Mouse (Mus musculus) cortical plate, adult 2 months (tissue): ENCODE results near the gene Iqgap1. TPM values are rescaled to one million over a fixed set of nuclear protein-coding genes. Genes with fewer than 3 reads are reported as not detected.
"Not testable (repeated sequence)": the region's sequence is repeated elsewhere in the genome, so short reads cannot be mapped to it uniquely, and the experiment has no call there.

Experiments
- H3K27ac ChIP-seq: fragments of 200-500 bp; 2 replicates; pipeline ENCODE4 v1.5.1; 2012; ENCODE audit warnings: low read length, control low read depth, inconsistent platforms; ENCODE audit not compliant: insufficient read depth
- H3K4me1 ChIP-seq: fragments of 200-500 bp; 2 replicates; pipeline ENCODE4 v1.6.1; 2011; ENCODE audit warnings: low read length; ENCODE audit not compliant: control insufficient read depth, insufficient read depth
- H3K4me3 ChIP-seq: fragments of 200-500 bp; 2 replicates; pipeline ENCODE4 v1.5.1; 2011; ENCODE audit warnings: mild to moderate bottlenecking, low read length, control low read depth; ENCODE audit not compliant: insufficient read depth
- CTCF ChIP-seq: fragments of 200-500 bp; IDR thresholded peaks from 2 replicates; pipeline ENCODE4 v1.5.1; 2011; ENCODE audit warnings: mild to moderate bottlenecking, control low read depth, low read length; ENCODE audit not compliant: insufficient read depth; ENCODE audit errors: extremely low read depth
- POLR2A ChIP-seq: fragments of 200-500 bp; IDR thresholded peaks from 2 replicates; pipeline ENCODE4 v1.6.1; 2011; ENCODE audit warnings: mild to moderate bottlenecking, low read length, control low read depth; ENCODE audit not compliant: insufficient read depth; ENCODE audit errors: extremely low read depth
- polyA plus RNA-seq: library from polyadenylated mRNA; depleted of rRNA; stranded (reverse); fragments of >200 nt; gene quantifications from 2 replicates; pipeline ENCODE4 v1.2.3, GENCODE M21; 2012

The Iqgap1 gene
- polyA plus RNA-seq, 1 experiment, result 18.9 TPM

DNA sequence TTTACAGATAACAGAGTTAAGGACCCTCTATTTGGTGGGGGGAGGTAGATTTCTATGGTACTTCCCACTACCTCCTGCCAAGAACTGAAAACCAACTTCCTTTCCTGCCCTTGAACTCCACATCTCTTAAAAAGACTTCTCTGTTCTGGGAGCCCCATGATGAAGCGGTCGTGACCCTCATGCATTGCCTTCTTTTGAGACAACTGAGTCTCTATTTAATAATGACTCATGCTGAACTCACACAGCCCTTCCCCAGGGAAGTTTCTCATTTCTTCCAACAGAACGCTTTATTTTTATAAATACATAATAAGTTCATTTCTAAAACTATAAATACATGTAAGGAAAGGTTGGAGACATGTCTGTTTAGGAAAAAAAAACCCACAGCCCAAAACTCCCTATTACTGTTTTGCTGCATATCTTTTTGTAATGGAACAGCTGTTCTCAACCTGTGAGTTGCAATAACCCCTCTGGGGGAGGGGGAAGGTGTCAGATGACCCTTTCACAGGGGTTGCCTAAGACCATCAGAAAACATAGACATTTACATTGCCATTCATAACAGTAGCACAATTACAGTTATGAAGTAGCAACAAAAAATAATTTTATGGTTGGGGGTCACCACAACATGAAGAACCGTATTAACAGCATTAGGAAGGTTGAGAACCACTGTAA is 10.3 kb upstream of the Iqgap1 start:
- peaks cover under 1% of the 10 kb centered on the region; the same call in 1 of the 2 replicates for H3K4me1 ChIP-seq
- TF ChIP-seq CTCF (no peak), POLR2A (no peak)
- H3K4me3 ChIP-seq, result no peak overlapping the region
- no peak overlapping the region for H3K27ac ChIP-seq

GRCm38 (mm10) chr7:80833651-80834532 is 8.1 kb upstream of the Iqgap1 start:
- Histone ChIP-seq H3K27ac (no peak overlapping the region), H3K4me1 (no peaks in the 10 kb centered on the region), H3K4me3 (no peak overlapping the region)
- no peak for TF ChIP-seq CTCF
- TF ChIP-seq POLR2A, result no peak

DNA sequence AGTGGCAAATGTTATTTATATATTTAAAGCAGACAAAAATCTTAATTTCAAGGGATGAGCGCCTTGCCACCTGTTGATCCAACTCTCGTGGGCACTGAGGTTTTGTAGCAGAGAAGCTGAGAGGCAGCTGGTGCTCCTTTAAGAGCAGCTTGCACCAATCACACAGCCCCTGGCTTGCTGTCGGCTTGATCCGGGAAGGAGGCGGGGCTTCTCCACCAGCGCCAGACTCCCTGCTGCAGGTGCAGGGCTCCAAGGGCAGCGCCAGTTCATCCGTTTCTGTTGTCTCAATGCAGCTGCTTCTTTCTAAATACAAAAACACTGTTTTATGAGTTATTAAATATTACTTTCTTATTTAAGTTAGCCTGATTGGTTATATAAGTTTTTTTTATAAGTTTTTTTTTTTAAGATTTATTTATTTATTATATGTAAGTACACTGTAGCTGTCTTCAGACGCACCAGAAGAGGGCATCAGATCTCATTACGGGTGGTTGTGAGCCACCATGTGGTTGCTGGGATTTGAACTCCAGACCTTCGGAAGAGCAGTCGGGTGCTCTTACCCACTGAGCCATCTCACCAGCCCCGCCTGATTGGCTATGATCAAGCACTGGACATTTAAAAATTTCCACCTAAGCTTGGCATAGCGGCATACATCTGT is 7.3 kb upstream of the Iqgap1 start:
- H3K4me3 ChIP-seq, H3K4me1 ChIP-seq, H3K27ac ChIP-seq: not testable (repeated sequence)

- TF ChIP-seq CTCF (no peak), POLR2A (no peak)
- H3K4me3 ChIP-seq, result no peak overlapping the region
- no peaks in the 10 kb centered on the region for H3K4me1 ChIP-seq
- no peak overlapping the region for H3K27ac ChIP-seq
These were observed 6.4 kb upstream of the Iqgap1 start for GRCm38 (mm10) chr7:80832191-80832590.

GRCm38 (mm10) chr7:80830193-80830803 is 4.5 kb upstream of the Iqgap1 start:
- TF ChIP-seq POLR2A (no peak), CTCF (no peak)
- Histone ChIP-seq H3K27ac (no peak overlapping the region), H3K4me3 (no peak overlapping the region), H3K4me1 (no peaks in the 10 kb centered on the region)

- Histone ChIP-seq H3K4me3 (no peak overlapping the region), H3K27ac (no peak overlapping the region), H3K4me1 (no peaks in the 10 kb centered on the region)
- TF ChIP-seq POLR2A (no peak), CTCF (no peak)
These were observed 2.5 kb upstream of the Iqgap1 start for GRCm38 (mm10) chr7:80828146-80828860.

DNA sequence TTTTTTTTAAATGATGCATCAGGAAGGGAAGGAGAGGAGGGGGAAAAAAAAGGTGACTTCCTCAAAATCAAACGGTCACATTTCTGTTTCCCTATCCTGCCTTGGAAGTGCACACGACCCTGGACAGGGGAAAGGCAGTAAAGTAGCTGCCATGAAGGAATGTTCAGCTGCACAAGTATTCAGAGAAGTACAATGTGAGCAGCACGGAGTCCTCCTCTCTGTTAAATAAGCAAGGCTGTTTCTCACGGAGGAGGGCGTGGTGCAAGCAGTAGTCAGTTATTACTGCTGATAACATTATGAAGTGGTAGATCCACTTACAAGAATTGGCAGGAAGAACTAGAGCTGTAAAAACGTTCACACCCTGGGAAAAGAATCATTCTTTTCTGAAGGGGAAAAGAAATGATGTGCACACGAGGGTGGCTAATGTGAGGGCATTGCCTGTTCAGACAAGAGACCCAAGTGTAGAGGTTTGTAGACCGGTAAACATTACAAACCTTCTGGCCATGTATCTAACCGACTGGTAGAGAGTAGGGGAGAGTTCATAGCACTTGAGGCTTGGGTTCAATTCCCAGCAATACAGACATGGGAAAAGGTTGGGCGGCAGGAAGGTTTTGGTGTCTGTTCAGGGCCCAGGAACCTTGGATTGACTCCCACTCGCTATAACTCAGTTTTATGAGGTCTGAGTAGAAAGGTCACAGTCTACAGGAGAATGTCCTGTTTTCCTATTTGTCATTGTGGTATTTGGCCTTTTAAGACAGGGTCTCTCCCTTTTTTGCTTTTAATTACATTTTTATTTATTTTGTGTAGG is 1.7 kb downstream of the Iqgap1 start:
- H3K27ac ChIP-seq, result no peak overlapping the region
- H3K4me3 ChIP-seq, result no peak overlapping the region
- TF ChIP-seq CTCF (no peak), POLR2A (no peak)
- no peaks in the 10 kb centered on the region for H3K4me1 ChIP-seq

GRCm38 (mm10) chr7:80823267-80823666 is 2.5 kb downstream of the Iqgap1 start:
- Histone ChIP-seq H3K4me3 (no peak overlapping the region), H3K27ac (no peak overlapping the region), H3K4me1 (no peaks in the 10 kb centered on the region)
- TF ChIP-seq POLR2A (no peak), CTCF (no peak)
